Mouse (Mus musculus): ENCODE data around the gene Adcy4. TPM values are rescaled to one million over a fixed set of nuclear protein-coding genes. Genes with fewer than 3 reads are reported as not detected.

Gene Adcy4
- polyA plus RNA-seq, 1 experiment from 2014 or later = 15.3 TPM

DNA sequence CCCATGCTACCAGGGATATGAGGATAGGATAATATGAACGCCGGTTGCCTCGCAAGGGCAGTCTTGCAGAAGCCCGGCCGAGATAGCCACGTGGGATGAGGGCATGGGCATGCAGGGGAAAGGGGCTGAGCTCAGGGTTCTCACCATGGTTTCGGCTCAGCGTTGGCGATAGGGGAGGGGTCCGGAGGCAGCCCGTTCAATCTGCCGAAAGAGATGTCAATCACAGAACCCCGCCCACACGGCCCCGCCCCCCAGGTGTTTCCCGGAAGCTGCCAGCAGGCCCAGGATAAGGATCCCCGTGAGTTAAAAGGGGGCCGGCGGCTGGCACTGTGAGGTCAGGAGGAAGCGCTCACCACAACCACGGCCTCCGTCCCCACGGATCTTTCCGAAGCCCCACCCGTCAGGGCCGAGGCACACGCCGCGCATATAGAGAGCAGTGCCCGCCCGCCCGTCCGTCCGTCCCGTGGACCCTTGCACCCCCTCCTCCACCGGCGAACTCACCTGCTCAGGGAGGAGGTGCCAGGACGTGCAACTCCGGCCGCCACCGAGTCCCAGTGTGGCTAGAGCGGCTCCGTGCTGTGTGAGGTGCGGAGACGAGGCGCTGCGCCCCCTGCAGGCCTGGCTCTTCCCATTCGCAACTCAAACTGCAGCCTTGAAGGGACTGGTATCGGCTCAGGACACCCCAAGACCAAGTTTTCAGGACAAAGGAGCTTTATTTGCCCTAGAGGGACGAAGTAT, 62.0 kb downstream of the Adcy4 start, which contains the start of gene Rabggta:
Rabggta (minus strand) TSS at position 564 of the 738 bp plus-strand sequence.
- H3K9me3 ChIP-seq (replicated peaks; ENCODE audit: control insufficient read depth, low read length) = no peaks in the 10 kb centered on the region
- ATAC-seq (replicated peaks; ENCODE audit: extremely low read depth, insufficient read depth, low FRiP score) = peak; percentile 94
- H3K27me3 ChIP-seq (ENCODE audit: control insufficient read depth, insufficient read depth, low read length) = no peaks in the 10 kb centered on the region
- peaks cover 7% of the 10 kb centered on the region for H3K4me1 ChIP-seq (ENCODE audit: control insufficient read depth, insufficient read depth, low read length)
- H3K4me2 ChIP-seq (ENCODE audit: low read depth, low read length) = peak within 1 kb of the TSS; percentile 78
- peak within 1 kb of the TSS; percentile 91 for H3K9ac ChIP-seq (ENCODE audit: low read length)
- H3K4me3 ChIP-seq (ENCODE audit: low read length) = peak within 1 kb of the TSS; percentile 89
- H3K36me3 ChIP-seq (ENCODE audit: control insufficient read depth, insufficient read depth) = no peaks in the 10 kb centered on the region
- under 1% methylated on average over 50 of the region's 50 CpGs for WGBS
- H3K27ac ChIP-seq (ENCODE audit: low read length) = peak within 1 kb of the TSS; percentile 88

GRCm38 (mm10) chr14:55721076-55721475, 62.8 kb downstream of the Adcy4 start:
- 81% methylated on average over 6 of the region's 6 CpGs for WGBS
- H3K9ac ChIP-seq (ENCODE audit: low read length) = peak overlapping the region; percentile 91
- no peaks in the 10 kb centered on the region for H3K9me3 ChIP-seq (replicated peaks; ENCODE audit: control insufficient read depth, low read length)
- no peak for ATAC-seq (replicated peaks; ENCODE audit: extremely low read depth, insufficient read depth, low FRiP score)
- H3K4me1 ChIP-seq (ENCODE audit: control insufficient read depth, insufficient read depth, low read length) = peaks cover 7% of the 10 kb centered on the region
- H3K27me3 ChIP-seq (ENCODE audit: control insufficient read depth, insufficient read depth, low read length) = no peaks in the 10 kb centered on the region
- H3K36me3 ChIP-seq (ENCODE audit: control insufficient read depth, insufficient read depth) = no peaks in the 10 kb centered on the region
- H3K27ac ChIP-seq (ENCODE audit: low read length) = no peak overlapping the region
- peak overlapping the region; percentile 89 for H3K4me3 ChIP-seq (ENCODE audit: low read length)
- H3K4me2 ChIP-seq (ENCODE audit: low read depth, low read length) = peak overlapping the region; percentile 78

DNA sequence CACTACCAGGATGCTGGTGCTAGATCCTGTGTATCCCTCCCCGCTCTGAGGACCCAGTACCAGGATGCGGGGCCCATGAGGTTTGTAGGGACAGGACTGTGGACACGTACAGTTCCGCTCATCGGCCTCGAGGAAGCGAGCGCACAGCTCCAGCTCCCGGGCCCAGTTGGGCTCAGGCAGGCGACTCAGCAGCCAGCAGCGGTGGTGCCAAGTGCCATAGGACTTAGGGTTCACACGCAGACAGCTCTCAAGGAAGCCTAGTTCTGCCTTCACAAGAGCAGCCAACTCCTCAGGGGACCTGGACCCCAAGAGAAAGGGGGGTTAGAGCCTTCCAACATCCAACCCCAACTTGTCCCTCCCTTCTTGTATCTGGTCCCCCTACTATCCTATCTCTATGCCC, 63.2 kb downstream of the Adcy4 start:
- 95% methylated on average over 12 of the region's 12 CpGs for WGBS
- Histone ChIP-seq H3K4me2 (ENCODE audit: low read depth, low read length) (no peak overlapping the region), H3K4me1 (ENCODE audit: control insufficient read depth, insufficient read depth, low read length) (peaks cover 7% of the 10 kb centered on the region), H3K9ac (ENCODE audit: low read length) (no peak overlapping the region), H3K4me3 (ENCODE audit: low read length) (no peak overlapping the region), H3K27ac (ENCODE audit: low read length) (no peak overlapping the region), H3K27me3 (ENCODE audit: control insufficient read depth, insufficient read depth, low read length) (no peaks in the 10 kb centered on the region), H3K9me3 (replicated peaks; ENCODE audit: control insufficient read depth, low read length) (no peaks in the 10 kb centered on the region), H3K36me3 (ENCODE audit: control insufficient read depth, insufficient read depth) (no peaks in the 10 kb centered on the region)
- ATAC-seq (replicated peaks; ENCODE audit: extremely low read depth, insufficient read depth, low FRiP score) = no peak

DNA sequence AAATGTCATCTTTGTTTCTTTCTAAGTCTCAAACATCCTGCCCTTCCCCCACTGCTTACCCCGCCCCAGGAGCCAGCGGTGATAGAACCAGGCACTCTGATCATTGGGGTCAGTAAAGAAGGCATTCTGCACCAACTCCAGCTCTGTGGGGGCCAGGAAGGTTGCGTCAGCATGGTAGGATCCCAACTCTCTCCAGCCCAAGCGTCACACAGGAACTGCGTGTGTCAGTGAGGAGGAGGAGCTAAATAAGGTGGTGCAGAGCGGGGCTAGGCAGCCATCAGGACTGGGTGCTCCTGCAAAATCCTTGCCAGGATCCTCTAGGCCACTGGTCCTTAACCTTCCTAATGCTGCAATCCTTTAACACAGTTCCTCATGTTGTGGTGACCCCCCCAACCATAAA, 64.2 kb downstream of the Adcy4 start:
- Histone ChIP-seq H3K27me3 (ENCODE audit: control insufficient read depth, insufficient read depth, low read length) (no peaks in the 10 kb centered on the region), H3K4me2 (ENCODE audit: low read depth, low read length) (no peak overlapping the region), H3K36me3 (ENCODE audit: control insufficient read depth, insufficient read depth) (no peaks in the 10 kb centered on the region), H3K9ac (ENCODE audit: low read length) (no peak overlapping the region), H3K4me1 (ENCODE audit: control insufficient read depth, insufficient read depth, low read length) (peaks cover 7% of the 10 kb centered on the region), H3K27ac (ENCODE audit: low read length) (no peak overlapping the region), H3K4me3 (ENCODE audit: low read length) (no peak overlapping the region), H3K9me3 (replicated peaks; ENCODE audit: control insufficient read depth, low read length) (no peaks in the 10 kb centered on the region)
- no peak for ATAC-seq (replicated peaks; ENCODE audit: extremely low read depth, insufficient read depth, low FRiP score)
- 90% methylated on average over 6 of the region's 6 CpGs for WGBS

Other genes with a start within 250 kb of the Adcy4 start
- 36.8 and 42.8 TPM in 2 replicates for gene Pck2, start 243.8 kb downstream of the Adcy4 start, polyA plus RNA-seq (2015; fragmentation: Nextera tagmentation; extraction: Ambion mirVana)
- gene Dcaf11, start 224.1 kb downstream of the Adcy4 start, polyA plus RNA-seq (2015; fragmentation: Nextera tagmentation; extraction: Ambion mirVana) = 75.1 and 75.5 TPM in 2 replicates
- 1.2 and 1.5 TPM in 2 replicates for gene A730061H03Rik, start 223.7 kb downstream of the Adcy4 start, polyA plus RNA-seq (2015; fragmentation: Nextera tagmentation; extraction: Ambion mirVana)
- 79.4 and 85.6 TPM in 2 replicates for gene Fitm1, start 208.5 kb downstream of the Adcy4 start, polyA plus RNA-seq (2015; fragmentation: Nextera tagmentation; extraction: Ambion mirVana)
- gene Psme1, start 206.0 kb downstream of the Adcy4 start, polyA plus RNA-seq (2015; fragmentation: Nextera tagmentation; extraction: Ambion mirVana) = 223 and 227 TPM in 2 replicates
- gene Emc9, start 198.8 kb downstream of the Adcy4 start, polyA plus RNA-seq (2015; fragmentation: Nextera tagmentation; extraction: Ambion mirVana) = 24.0 and 26.5 TPM in 2 replicates
- 207 TPM in 2 replicates for gene Psme2, start 193.0 kb downstream of the Adcy4 start, polyA plus RNA-seq (2015; fragmentation: Nextera tagmentation; extraction: Ambion mirVana)
- 15.7 and 18.6 TPM in 2 replicates for gene Rnf31, start 192.4 kb downstream of the Adcy4 start, polyA plus RNA-seq (2015; fragmentation: Nextera tagmentation; extraction: Ambion mirVana)
- 11.5 and 15.3 TPM in 2 replicates for gene Irf9, start 180.5 kb downstream of the Adcy4 start, polyA plus RNA-seq (2015; fragmentation: Nextera tagmentation; extraction: Ambion mirVana)
- gene Rec8, start 166.1 kb downstream of the Adcy4 start, polyA plus RNA-seq (2015; fragmentation: Nextera tagmentation; extraction: Ambion mirVana) = 4.8 and 7.3 TPM in 2 replicates
- 64.8 and 70.8 TPM in 2 replicates for gene Ipo4, start 148.1 kb downstream of the Adcy4 start, polyA plus RNA-seq (2015; fragmentation: Nextera tagmentation; extraction: Ambion mirVana)
- 0.59 and 0.61 TPM in 2 replicates for gene Gm49378, start 146.2 kb downstream of the Adcy4 start, polyA plus RNA-seq (2015; fragmentation: Nextera tagmentation; extraction: Ambion mirVana)
- 90.8 and 99.0 TPM in 2 replicates for gene Tm9sf1, start 140.3 kb downstream of the Adcy4 start, polyA plus RNA-seq (2015; fragmentation: Nextera tagmentation; extraction: Ambion mirVana)
- 0.22 and 0.45 TPM in 2 replicates for gene Tssk4, start 133.9 kb downstream of the Adcy4 start, polyA plus RNA-seq (2015; fragmentation: Nextera tagmentation; extraction: Ambion mirVana)
- 93.7 and 96.5 TPM in 2 replicates for gene Mdp1, start 123.6 kb downstream of the Adcy4 start, polyA plus RNA-seq (2015; fragmentation: Nextera tagmentation; extraction: Ambion mirVana)
- gene Gmpr2, start 112.2 kb downstream of the Adcy4 start, polyA plus RNA-seq (2015; fragmentation: Nextera tagmentation; extraction: Ambion mirVana) = 43.0 and 43.9 TPM in 2 replicates
- gene Nedd8, start 112.0 kb downstream of the Adcy4 start, polyA plus RNA-seq (2015; fragmentation: Nextera tagmentation; extraction: Ambion mirVana) = 444 and 466 TPM in 2 replicates
- gene Tinf2, start 102.3 kb downstream of the Adcy4 start, polyA plus RNA-seq (2015; fragmentation: Nextera tagmentation; extraction: Ambion mirVana) = 27.5 and 30.0 TPM in 2 replicates
- gene Tgm1, start 70.2 kb downstream of the Adcy4 start, polyA plus RNA-seq (2015; fragmentation: Nextera tagmentation; extraction: Ambion mirVana) = 0.45 and 0.57 TPM in 2 replicates
- 22.0 and 25.6 TPM in 2 replicates for gene Rabggta, start 61.8 kb downstream of the Adcy4 start, polyA plus RNA-seq (2015; fragmentation: Nextera tagmentation; extraction: Ambion mirVana)
- 71.1 and 76.3 TPM in 2 replicates for gene Dhrs1, start 38.4 kb downstream of the Adcy4 start, polyA plus RNA-seq (2015; fragmentation: Nextera tagmentation; extraction: Ambion mirVana)
- gene Nop9, start 38.4 kb downstream of the Adcy4 start, polyA plus RNA-seq (2015; fragmentation: Nextera tagmentation; extraction: Ambion mirVana) = 21.5 and 22.7 TPM in 2 replicates
- gene Cideb, start 25.6 kb downstream of the Adcy4 start, polyA plus RNA-seq (2015; fragmentation: Nextera tagmentation; extraction: Ambion mirVana) = 1.3 and 1.8 TPM in 2 replicates
- gene Ltb4r2, start 22.7 kb downstream of the Adcy4 start, polyA plus RNA-seq (2015; fragmentation: Nextera tagmentation; extraction: Ambion mirVana) = 0.20 and 0.32 TPM in 2 replicates
- 0.59 and 0.66 TPM in 2 replicates for gene Ltb4r1, start 18.1 kb downstream of the Adcy4 start, polyA plus RNA-seq (2015; fragmentation: Nextera tagmentation; extraction: Ambion mirVana)
- 17.8 and 20.8 TPM in 2 replicates for gene Ripk3, start 4.8 kb upstream of the Adcy4 start, polyA plus RNA-seq (2015; fragmentation: Nextera tagmentation; extraction: Ambion mirVana)
- gene Nfatc4, start 39.0 kb upstream of the Adcy4 start, polyA plus RNA-seq (2015; fragmentation: Nextera tagmentation; extraction: Ambion mirVana) = 9.7 and 14.4 TPM in 2 replicates
- gene Nynrin, start 69.9 kb upstream of the Adcy4 start, polyA plus RNA-seq (2015; fragmentation: Nextera tagmentation; extraction: Ambion mirVana) = 11.1 and 13.7 TPM in 2 replicates
- gene Cbln3, start 100.3 kb upstream of the Adcy4 start, polyA plus RNA-seq (2015; fragmentation: Nextera tagmentation; extraction: Ambion mirVana) = 0.59 and 0.69 TPM in 2 replicates
- gene Khnyn, start 100.9 kb upstream of the Adcy4 start, polyA plus RNA-seq (2015; fragmentation: Nextera tagmentation; extraction: Ambion mirVana) = 9.8 and 11.2 TPM in 2 replicates
- 59.6 and 59.9 TPM in 2 replicates for gene Sdr39u1, start 116.2 kb upstream of the Adcy4 start, polyA plus RNA-seq (2015; fragmentation: Nextera tagmentation; extraction: Ambion mirVana)
- 8.1 and 8.3 TPM in 2 replicates for gene Cma1, start 160.6 kb upstream of the Adcy4 start, polyA plus RNA-seq (2015; fragmentation: Nextera tagmentation; extraction: Ambion mirVana)
- gene Cma2, start 166.9 kb upstream of the Adcy4 start, polyA plus RNA-seq (2015; fragmentation: Nextera tagmentation; extraction: Ambion mirVana) = not detected in 2 replicates
- not detected in 2 replicates for gene Mcpt1, start 233.9 kb upstream of the Adcy4 start, polyA plus RNA-seq (2015; fragmentation: Nextera tagmentation; extraction: Ambion mirVana)
- not detected in 2 replicates for gene Mcpt9, start 246.4 kb upstream of the Adcy4 start, polyA plus RNA-seq (2015; fragmentation: Nextera tagmentation; extraction: Ambion mirVana)

Data from heart, embryonic 16.5 days (tissue).